Mouse (Mus musculus) liver, adult 2 months (tissue): ENCODE data around the gene Syt17. TPM values are rescaled to one million over a fixed set of nuclear protein-coding genes. Genes with fewer than 3 reads are reported as not detected.

Experiments used
- DNase-seq: peaks from one replicate; pipeline ENCODE4 v3.0.0-alpha.2; 2011; ENCODE audit warnings: low read depth, low spot score; ENCODE audit errors: extremely low read depth
- H3K27ac ChIP-seq: fragments of 200-500 bp; replicated peaks from 2 replicates; pipeline ENCODE4 v1.5.1; 2012; ENCODE audit warnings: low read depth, mild to moderate bottlenecking, control low read depth, inconsistent platforms, low read length; ENCODE audit not compliant: insufficient read depth
- H3K27me3 ChIP-seq: fragments of 200-500 bp; 2 replicates; pipeline ENCODE4 v1.6.1; 2012; ENCODE audit warnings: mild to moderate bottlenecking, moderate library complexity, low read length, inconsistent platforms; ENCODE audit not compliant: control insufficient read depth, insufficient read depth
- H3K36me3 ChIP-seq: fragments of 200-500 bp; 2 replicates; pipeline ENCODE4 v1.6.1; 2012; ENCODE audit warnings: low read length, inconsistent platforms; ENCODE audit not compliant: control insufficient read depth, insufficient read depth
- H3K4me1 ChIP-seq: fragments of 200-500 bp; 2 replicates; pipeline ENCODE4 v1.6.1; 2011; ENCODE audit warnings: low read length; ENCODE audit not compliant: control insufficient read depth, insufficient read depth
- H3K4me3 ChIP-seq: fragments of 200-500 bp; 2 replicates; pipeline ENCODE4 v1.5.1; 2011; ENCODE audit warnings: low read depth, mild to moderate bottlenecking, control low read depth, low read length, moderate library complexity; ENCODE audit not compliant: insufficient read depth
- H3K79me2 ChIP-seq: fragments of 200-500 bp; 2 replicates; pipeline ENCODE4 v1.6.1; 2012; ENCODE audit warnings: inconsistent platforms, mild to moderate bottlenecking, low read length, moderate library complexity; ENCODE audit not compliant: control insufficient read depth, insufficient read depth
- H3K9ac ChIP-seq: fragments of 200-500 bp; 2 replicates; pipeline ENCODE4 v1.6.1; 2012; ENCODE audit warnings: low read depth, mild to moderate bottlenecking, control low read depth, inconsistent platforms, low read length
- CTCF ChIP-seq: fragments of 200-500 bp; IDR thresholded peaks from 2 replicates; pipeline ENCODE4 v1.5.1; 2011; ENCODE audit warnings: low read depth, low read length, control low read depth
- POLR2A ChIP-seq: fragments of 200-500 bp; IDR thresholded peaks from 2 replicates; pipeline ENCODE4 v1.6.1; 2011; ENCODE audit warnings: low read length, control low read depth; ENCODE audit not compliant: insufficient read depth; ENCODE audit errors: extremely low read depth
- WGBS: fragments of 180-500 bp; shearing (Covaris S2); methylation state at CpG from one replicate; pipeline ENCODE4 v1.1.7; 2018; 5-methylcytosine and 5-hydroxymethylcytosine counted together
- polyA plus RNA-seq: library from polyadenylated mRNA; depleted of rRNA; stranded (reverse); fragments of >200 nt; gene quantifications from 2 replicates; pipeline ENCODE4 v1.2.3, GENCODE M21; 2012
- total RNA-seq: library from RNA; depleted of rRNA; stranded (reverse); fragments of >200 nt; gene quantifications from 2 replicates; pipeline ENCODE4 v1.2.3, GENCODE M21; 2014

The Syt17 gene
- total and polyA plus RNA-seq, 2 experiments, result not detected

DNA sequence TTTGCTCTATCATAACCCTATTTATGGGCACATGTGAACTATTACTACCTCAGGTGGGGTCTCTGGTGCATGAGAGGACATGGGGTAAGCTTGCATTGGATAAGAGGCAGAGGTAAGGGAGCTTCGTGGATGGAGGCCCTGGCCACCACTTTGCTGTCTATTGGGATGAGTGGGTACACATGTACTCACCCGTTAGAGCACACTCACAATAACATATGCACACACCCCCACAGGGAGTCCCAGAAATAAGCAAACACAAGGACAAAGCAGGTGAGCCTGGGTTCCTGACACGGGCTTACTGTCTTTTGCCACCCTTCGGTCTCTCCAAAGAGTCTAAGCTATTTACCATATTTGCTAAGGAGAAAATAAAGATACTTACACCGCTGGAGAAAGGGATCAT, 67.0 kb downstream of the Syt17 start:
- H3K27me3 ChIP-seq, result no peaks in the 10 kb centered on the region
- DNase-seq, result no peak
- H3K4me3 ChIP-seq, result no peak overlapping the region
- H3K9ac ChIP-seq, result no peak overlapping the region
- WGBS, result 85% methylated on average over 5 of the region's 5 CpGs
- no peaks in the 10 kb centered on the region for H3K4me1 ChIP-seq
- no peak overlapping the region for H3K27ac ChIP-seq
- no peaks in the 10 kb centered on the region for H3K36me3 ChIP-seq
- no peaks in the 10 kb centered on the region for H3K79me2 ChIP-seq
- no peak for TF ChIP-seq POLR2A
- no peak for TF ChIP-seq CTCF

DNA sequence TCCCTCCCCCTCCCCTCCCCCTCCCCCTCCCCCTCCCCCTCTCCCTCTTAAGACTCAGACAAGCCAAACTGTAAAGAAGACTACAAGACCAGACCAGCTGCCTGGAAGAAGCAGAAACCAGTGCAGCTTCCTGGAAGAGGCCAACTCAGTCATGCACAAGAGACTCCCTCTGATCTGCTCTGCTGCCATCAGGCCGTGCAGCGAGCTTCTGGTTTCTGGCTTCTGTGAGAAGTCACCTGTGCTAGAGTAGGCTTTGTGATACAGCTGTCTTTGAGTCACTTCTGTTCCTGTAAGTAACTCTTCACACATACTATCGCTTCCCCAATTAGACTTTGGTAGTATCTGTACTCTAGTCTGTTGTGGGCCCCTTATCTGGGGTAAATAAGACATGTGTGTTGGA, 68.0 kb downstream of the Syt17 start:
- Histone ChIP-seq H3K79me2 (no peaks in the 10 kb centered on the region), H3K27me3 (no peaks in the 10 kb centered on the region), H3K9ac (no peak overlapping the region), H3K4me1 (no peaks in the 10 kb centered on the region), H3K27ac (no peak overlapping the region), H3K4me3 (no peak overlapping the region), H3K36me3 (no peaks in the 10 kb centered on the region)
- TF ChIP-seq POLR2A (no peak), CTCF (no peak)
- 89% methylated on average over 3 of the region's 3 CpGs for WGBS
- DNase-seq, result no peak

DNA sequence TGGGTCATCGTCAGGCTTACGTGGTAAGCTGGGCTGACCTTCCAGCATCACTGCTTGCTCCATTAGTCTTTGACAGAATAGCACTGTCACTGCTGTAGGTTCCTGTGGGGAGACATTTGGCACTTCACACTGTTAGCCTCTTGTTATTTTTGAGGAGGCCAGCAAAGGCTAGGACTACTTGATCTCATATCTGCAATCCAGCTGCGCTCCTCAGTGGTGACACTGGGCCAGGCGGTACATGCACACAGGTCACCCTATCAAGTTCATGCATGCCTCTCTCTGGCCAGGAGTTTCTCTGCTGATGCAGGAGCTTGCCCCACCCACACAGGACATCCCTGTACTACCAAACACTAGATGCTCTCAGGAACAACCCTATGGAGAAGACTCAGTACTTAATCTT, 71.4 kb downstream of the Syt17 start:
- 94% methylated on average over 4 of the region's 4 CpGs for WGBS
- H3K4me3 ChIP-seq, result no peak overlapping the region
- H3K27ac ChIP-seq, result no peak overlapping the region
- no peak for DNase-seq
- H3K79me2 ChIP-seq, result no peaks in the 10 kb centered on the region
- TF ChIP-seq CTCF (no peak), POLR2A (no peak)
- H3K9ac ChIP-seq, result no peak overlapping the region
- H3K36me3 ChIP-seq, result no peaks in the 10 kb centered on the region
- H3K4me1 ChIP-seq, result no peaks in the 10 kb centered on the region
- no peaks in the 10 kb centered on the region for H3K27me3 ChIP-seq

GRCm38 (mm10) chr7:118375341-118375740, 72.7 kb downstream of the Syt17 start:
- H3K27ac ChIP-seq, result no peak overlapping the region
- no peak for DNase-seq
- no peaks in the 10 kb centered on the region for H3K27me3 ChIP-seq
- TF ChIP-seq POLR2A (no peak), CTCF (no peak)
- no peaks in the 10 kb centered on the region for H3K36me3 ChIP-seq
- 96% methylated on average over 3 of the region's 3 CpGs for WGBS
- no peaks in the 10 kb centered on the region for H3K79me2 ChIP-seq
- no peaks in the 10 kb centered on the region for H3K4me1 ChIP-seq
- no peak overlapping the region for H3K4me3 ChIP-seq
- no peak overlapping the region for H3K9ac ChIP-seq

- Histone ChIP-seq H3K9ac (no peak overlapping the region), H3K4me3 (no peak overlapping the region), H3K27ac (no peak overlapping the region), H3K4me1 (no peaks in the 10 kb centered on the region), H3K36me3 (no peaks in the 10 kb centered on the region), H3K79me2 (no peaks in the 10 kb centered on the region), H3K27me3 (no peaks in the 10 kb centered on the region)
- TF ChIP-seq POLR2A (no peak), CTCF (no peak)
- DNase-seq, result no peak
- WGBS, result 92% methylated on average over 5 of the region's 5 CpGs
Observed at GRCm38 (mm10) chr7:118371361-118371760, 76.7 kb downstream of the Syt17 start.

DNA sequence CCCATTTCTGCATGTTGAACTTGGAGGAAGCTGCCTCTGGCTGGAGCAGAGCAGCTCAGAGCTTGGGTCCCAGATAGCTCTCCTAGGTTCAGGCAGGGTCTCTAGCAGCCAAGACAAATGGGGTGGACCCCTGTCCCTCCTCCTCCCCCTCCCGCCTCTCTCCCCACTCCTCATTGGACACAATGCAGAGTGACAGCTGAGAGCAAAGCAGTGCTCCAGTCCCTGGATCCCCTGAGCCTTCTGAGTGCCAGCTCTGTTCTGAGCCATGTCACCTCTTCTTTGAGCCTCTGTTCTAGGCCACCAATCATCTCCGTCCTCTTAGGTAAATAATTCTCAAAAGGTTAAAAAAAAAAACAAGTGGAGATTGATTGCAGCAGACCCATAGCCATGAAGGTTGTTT, 78.3 kb downstream of the Syt17 start:
- 71% methylated on average over 2 of the region's 2 CpGs for WGBS
- Histone ChIP-seq H3K9ac (no peak overlapping the region), H3K36me3 (no peaks in the 10 kb centered on the region), H3K27me3 (no peaks in the 10 kb centered on the region), H3K4me1 (peaks cover 3% of the 10 kb centered on the region), H3K27ac (no peak overlapping the region), H3K79me2 (no peaks in the 10 kb centered on the region), H3K4me3 (no peak overlapping the region)
- TF ChIP-seq CTCF (no peak), POLR2A (no peak)
- DNase-seq, result no peak
